Mouse (Mus musculus): ENCODE measurements around the gene Eva1b. TPM values are rescaled to one million over a fixed set of nuclear protein-coding genes. Genes with fewer than 3 reads are reported as not detected.
"Not testable (repeated sequence)": the region's sequence is repeated elsewhere in the genome, so short reads cannot be mapped to it uniquely, and the experiment has no call there.

Gene Eva1b
- total RNA-seq, 2 experiments from 2014 or later, result 6.5 to 7.0 TPM

GRCm38 (mm10) chr4:126150297-126150948 is 2.9 kb downstream of the Eva1b start:
- DNase-seq (ENCODE audit: low spot score in 2 of 2), result no peak
- intact Hi-C loops (cut with DNase I), result no loop called here

DNA sequence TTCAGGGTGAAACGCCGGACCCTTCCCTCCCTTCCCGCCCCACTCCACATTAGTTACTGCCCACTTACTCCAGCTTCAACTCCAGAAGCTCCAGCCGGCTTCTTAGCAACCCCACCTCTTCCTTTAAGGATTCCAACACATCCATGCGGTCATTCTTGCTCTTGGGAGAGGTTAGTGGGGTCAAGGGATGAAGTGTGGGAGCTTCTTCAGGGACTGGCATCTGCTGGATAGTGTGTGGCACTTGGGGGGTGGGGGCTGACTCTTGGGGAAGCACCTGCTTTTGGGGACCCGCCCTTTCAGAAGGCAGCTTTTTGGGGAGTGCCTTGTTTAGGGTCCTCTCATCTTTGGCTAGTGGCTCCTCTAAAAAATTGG is 3.4 kb downstream of the Eva1b start:
- intact Hi-C loops (cut with DNase I), result no loop called here
- DNase-seq (ENCODE audit: low spot score in 2 of 2), result no peak

- no peak for DNase-seq (ENCODE audit: low spot score in 2 of 2)
- intact Hi-C loops (cut with DNase I), result no loop called here
Measured at GRCm38 (mm10) chr4:126151701-126152440, 4.3 kb downstream of the Eva1b start.

- intact Hi-C loops (cut with DNase I), result no loop called here
- DNase-seq (ENCODE audit: low spot score in 2 of 2), result no peak
Measured at GRCm38 (mm10) chr4:126152864-126153263, 5.3 kb downstream of the Eva1b start.

- DNase-seq (ENCODE audit: low spot score in 2 of 2), result no peak
- intact Hi-C loops (cut with DNase I), result no loop called here
Measured at GRCm38 (mm10) chr4:126155183-126155582, 7.6 kb downstream of the Eva1b start.

DNA sequence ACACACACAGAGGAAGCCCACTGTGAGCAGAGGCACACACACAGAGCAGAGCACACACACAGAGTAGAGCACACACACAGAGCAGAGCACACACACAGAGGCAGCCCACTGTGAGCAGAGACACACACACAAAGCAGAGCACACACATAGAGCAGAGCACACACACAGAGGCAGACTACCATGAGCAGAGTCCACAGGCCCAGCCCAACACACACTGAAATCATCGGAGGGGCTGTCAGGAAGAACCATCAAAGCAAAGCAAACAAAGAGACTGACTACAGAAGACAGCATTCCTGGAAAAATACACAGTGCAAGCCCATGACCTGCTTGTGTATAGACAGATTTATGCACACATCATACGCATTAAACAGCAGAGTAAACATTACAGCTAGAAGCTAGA is 8.3 kb downstream of the Eva1b start:
- intact Hi-C loops (cut with DNase I), result no loop called here
- DNase-seq (ENCODE audit: low spot score in 2 of 2), result no peak

DNA sequence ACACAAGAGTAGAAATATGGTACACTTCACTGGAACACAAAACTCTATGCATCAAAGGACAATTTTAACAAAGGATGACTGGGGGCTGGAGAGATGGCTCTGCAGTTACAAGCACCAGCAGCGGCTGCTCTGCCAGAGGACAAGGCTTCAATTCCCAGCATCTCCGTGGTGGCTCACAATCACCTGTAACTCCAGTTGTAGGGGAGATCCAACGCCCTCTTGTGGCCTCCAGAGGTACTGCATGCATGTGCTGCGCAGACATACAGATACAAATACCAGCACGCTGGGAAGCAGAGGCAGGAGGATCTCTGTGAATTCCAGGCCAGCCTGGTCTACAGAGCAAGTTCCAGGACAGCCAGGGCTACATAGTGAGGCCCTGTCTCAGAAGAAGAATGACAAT is 9.1 kb downstream of the Eva1b start:
- no peak for DNase-seq (ENCODE audit: low spot score in 2 of 2)
- intact Hi-C loops (cut with DNase I), result no loop called here

DNA sequence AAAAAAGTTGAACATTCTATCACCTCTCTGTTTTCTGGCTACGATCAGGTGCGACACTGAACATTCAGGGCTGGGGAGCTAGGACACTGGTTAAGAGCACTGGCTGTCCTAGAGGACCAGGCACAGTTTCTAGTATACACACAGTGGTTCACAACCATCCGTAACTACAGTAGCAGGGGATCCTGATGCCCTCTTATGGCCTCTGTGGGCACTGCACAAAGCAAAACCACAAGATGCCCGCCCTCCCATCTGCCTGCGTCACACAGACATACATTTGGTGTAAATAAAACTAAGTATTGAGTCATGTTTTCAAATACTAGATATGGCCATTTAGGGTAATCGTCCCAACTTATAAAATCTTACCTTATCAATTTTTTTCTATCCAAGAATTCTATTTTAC is 10.0 kb downstream of the Eva1b start:
- no peak for DNase-seq (ENCODE audit: low spot score in 2 of 2)
- intact Hi-C loops (cut with DNase I), result no loop called here

GRCm38 (mm10) chr4:126159455-126159854 is 11.9 kb downstream of the Eva1b start:
- peak; percentile 66 for DNase-seq (ENCODE audit: low spot score in 2 of 2)
- intact Hi-C loops (cut with DNase I), result no loop called here

GRCm38 (mm10) chr4:126160981-126161380 is 13.4 kb downstream of the Eva1b start:
- intact Hi-C loops (cut with DNase I), result no loop called here
- no peak for DNase-seq (ENCODE audit: low spot score in 2 of 2)

- DNase-seq (ENCODE audit: low spot score in 2 of 2), result no peak
- intact Hi-C loops (cut with DNase I), result no loop called here
Measured at GRCm38 (mm10) chr4:126161456-126161855, 13.9 kb downstream of the Eva1b start.

DNA sequence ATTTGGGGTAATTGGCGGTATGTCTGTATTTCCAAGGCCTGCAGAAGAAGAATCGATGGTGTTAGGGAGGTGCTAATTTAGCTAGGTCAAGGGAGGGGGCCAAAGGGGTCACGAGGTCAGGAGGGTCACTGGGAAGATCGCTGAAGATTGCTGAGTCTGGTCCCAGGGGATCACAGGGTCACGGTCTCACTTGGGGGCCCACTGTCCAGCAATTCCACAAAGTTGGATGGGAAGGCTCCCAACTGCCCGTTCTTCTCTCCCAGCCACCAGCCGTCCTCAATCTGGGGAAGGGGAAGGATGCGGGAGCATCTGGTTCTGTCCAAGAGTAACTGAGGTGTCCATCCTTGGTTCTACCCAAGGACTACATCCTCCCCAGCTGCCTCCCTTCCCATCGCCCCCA is 14.4 kb downstream of the Eva1b start:
- DNase-seq (ENCODE audit: low spot score in 2 of 2), result no peak
- intact Hi-C loops (cut with DNase I), result no loop called here

DNA sequence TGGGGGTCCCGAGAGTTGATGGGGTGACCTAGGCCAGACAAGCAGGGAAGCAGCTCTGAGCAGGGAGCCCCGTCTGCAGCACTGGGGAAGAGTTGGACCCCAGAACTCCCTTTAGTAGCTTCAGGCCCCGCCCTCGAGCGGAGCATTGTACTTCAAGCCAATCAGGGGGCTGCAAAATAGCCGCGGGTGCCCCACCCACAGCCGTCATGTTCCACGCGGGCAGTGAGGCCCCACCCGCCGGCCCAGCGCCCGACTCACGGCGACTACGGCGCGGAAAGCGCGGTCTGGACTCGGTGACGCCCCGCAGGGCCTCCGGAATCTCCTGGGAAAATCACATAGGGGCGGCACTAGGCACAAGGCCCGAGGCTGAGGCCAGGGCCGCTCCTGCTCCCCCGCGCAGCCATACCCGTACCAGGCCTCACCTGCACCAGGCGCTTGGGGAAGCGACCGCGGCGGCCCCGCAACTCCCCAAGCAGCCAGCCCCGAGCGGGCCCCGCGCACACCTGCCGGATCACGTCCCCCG is 15.1 kb downstream of the Eva1b start:
- peak; percentile 82 to 88 for DNase-seq (ENCODE audit: low spot score in 2 of 2)
- intact Hi-C loops (cut with DNase I), result no loop called here

GRCm38 (mm10) chr4:126163067-126163659 is 15.6 kb downstream of the Eva1b start, which contains the start of gene Sh3d21:
Gene Sh3d21 (minus strand): TSS chr4:126163491.
- intact Hi-C loops (cut with DNase I), result no loop called here
- DNase-seq (ENCODE audit: low spot score in 2 of 2), result no peak

DNA sequence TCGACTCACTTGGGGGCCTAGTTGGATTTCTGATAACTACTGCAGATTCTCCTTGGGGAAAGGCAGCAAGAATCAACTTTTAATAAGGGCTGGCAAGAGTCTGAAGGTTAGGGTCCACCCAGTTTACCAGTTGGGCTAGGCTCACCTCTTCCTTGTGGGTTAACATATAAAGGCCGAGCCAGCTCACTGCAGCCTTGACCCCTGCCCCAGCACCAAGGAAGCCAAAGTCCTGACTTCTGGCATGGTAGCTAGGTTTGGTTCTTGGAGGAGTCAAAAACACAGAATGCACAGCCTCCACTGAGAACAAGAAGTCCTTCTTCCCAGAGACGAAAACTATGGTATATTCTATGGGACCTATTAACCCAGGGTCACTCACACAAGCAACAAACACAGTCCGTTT is 16.1 kb downstream of the Eva1b start:
- intact Hi-C loops (cut with DNase I), result no loop called here

GRCm38 (mm10) chr4:126165092-126165491 is 17.5 kb downstream of the Eva1b start:
- DNase-seq (ENCODE audit: low spot score in 2 of 2); intact Hi-C loops (cut with DNase I): not testable (repeated sequence)

More for the DNA sequence above, 16.1 kb downstream of the Eva1b start:
- DNase-seq (ENCODE audit: low spot score in 2 of 2), result no peak

DNA sequence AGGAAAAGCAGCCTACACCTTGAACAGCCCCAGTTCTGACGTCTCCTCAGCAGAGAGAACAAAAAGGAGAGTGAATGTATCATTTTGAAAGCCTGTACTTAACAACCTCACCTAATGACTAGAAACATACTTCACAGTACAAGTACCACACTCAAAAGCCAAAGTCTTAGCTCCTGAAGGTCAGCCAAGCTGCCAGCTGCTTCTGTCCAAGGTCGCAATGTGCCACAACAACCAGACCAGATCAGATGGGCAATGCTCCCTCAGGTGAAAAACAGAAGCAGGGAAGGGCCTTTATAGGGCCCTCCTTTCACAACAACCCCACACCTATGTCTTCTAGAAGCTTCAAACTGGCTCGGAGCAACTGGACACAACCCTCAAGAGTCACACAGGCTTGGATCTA is 18.5 kb downstream of the Eva1b start:
- no peak for DNase-seq (ENCODE audit: low spot score in 2 of 2)
- intact Hi-C loops (cut with DNase I), result no loop called here

GRCm38 (mm10) chr4:126168851-126169250 is 21.3 kb downstream of the Eva1b start:
- no peak for DNase-seq (ENCODE audit: low spot score in 2 of 2)
- intact Hi-C loops (cut with DNase I), result no loop called here

- DNase-seq (ENCODE audit: low spot score in 2 of 2); intact Hi-C loops (cut with DNase I): not testable (repeated sequence)
Measured at GRCm38 (mm10) chr4:126170737-126171136, 23.2 kb downstream of the Eva1b start.

- DNase-seq (ENCODE audit: low spot score in 2 of 2), result no peak
Measured at GRCm38 (mm10) chr4:126173800-126174199, 26.3 kb downstream of the Eva1b start.

More at GRCm38 (mm10) chr4:126173800-126174199, 26.3 kb downstream of the Eva1b start:
- intact Hi-C loops (cut with DNase I), result no loop called here

Data from left cerebral cortex, postnatal 14 days (tissue).